Mouse (Mus musculus) neural tube, embryonic 10.5 days (tissue): ENCODE data around the gene Nop2.
A peak's percentile ranks its signal among the peaks of the same experiment; 100 is the strongest.

Source experiments
- DNase-seq: peaks from one replicate; pipeline ENCODE4 v3.0.0-alpha.2; 2017; ENCODE audit warnings: low spot score; ENCODE audit errors: extremely low spot score

Gene Nop2

GRCm38 (mm10) chr6:125170194-125170593, 38.5 kb downstream of the Nop2 start:
- DNase-seq: no peak

GRCm38 (mm10) chr6:125172474-125172873, 40.8 kb downstream of the Nop2 start:
- DNase-seq: no peak

- DNase-seq: no peak
Observed at GRCm38 (mm10) chr6:125173256-125173655, 41.5 kb downstream of the Nop2 start.

DNA sequence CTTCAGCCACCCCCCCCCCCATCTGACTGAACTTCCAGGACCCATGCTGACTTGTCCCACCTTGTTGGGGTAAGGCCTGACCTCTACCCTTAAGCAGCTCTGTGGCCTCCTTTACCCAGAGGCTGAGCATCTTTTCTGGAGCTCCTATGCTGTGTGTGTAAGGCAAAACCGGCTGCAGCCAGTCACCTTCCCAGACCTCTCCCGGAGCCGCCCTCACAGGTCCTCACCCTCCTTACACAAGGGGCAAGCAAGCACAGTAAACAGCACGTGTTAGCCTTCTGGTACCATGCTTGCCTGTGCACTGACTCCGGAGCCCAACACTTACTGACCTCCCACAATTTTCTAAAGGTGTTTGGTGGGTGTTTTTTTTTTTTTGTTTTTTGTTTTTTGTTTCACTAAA, 43.8 kb downstream of the Nop2 start:
- no peak for DNase-seq

GRCm38 (mm10) chr6:125179601-125180000, 47.9 kb downstream of the Nop2 start:
- no peak for DNase-seq

DNA sequence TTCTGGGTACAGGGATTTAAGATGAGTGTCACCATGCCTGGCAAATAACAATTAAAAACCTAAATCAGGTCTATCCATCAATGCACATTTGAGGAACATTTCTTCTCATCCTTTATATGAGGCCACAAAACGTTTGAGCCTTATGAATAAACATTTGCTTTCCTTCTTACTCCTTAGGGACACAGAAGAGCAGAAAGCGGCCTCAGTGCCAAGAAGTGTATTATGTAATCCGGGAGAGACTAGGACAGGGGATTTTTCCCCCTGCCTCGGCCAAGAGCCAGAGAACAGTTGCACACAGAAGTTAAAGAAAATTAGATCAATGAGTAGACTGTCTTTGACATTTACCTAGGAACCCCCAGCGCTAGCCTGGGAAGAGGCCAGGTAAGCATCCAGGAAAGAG, 50.4 kb downstream of the Nop2 start:
- no peak for DNase-seq

DNA sequence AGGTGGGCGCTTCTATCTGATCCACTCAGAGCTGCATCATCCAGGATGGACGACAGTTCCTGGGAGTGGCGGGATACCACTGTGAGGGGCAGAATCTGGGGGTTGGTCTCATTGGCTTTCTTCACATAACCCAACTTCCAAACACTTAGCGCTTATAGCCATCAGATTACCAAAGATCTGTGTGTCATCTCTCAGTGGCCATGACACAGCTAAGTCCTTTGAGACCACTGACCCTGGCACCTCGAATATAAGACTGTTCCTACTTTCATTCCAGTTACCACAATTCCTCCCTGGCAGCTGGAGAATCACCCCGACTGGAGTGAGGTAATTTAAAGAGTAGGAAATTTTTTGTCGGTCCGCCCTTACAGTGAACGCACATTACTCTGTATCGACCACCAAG, 54.5 kb downstream of the Nop2 start:
- no peak for DNase-seq

DNA sequence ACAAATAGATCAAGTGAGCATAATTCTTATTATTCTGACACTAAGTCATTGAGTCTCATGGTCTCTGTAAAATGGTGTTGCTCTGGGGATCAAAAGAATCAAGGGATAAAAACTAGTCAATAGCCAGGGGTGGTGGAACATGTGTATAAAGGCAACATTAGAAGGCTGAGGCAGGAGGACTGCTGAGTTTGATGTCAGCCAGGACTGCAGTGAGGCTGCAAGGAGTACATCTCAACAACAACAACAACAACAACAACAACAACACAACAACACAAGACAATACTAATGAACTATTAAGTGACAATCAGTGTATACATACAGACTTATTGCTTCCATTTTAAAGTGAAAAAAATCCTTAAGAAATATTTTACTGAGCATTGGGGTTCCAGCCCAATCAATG, 59.1 kb downstream of the Nop2 start:
- DNase-seq: no peak

DNA sequence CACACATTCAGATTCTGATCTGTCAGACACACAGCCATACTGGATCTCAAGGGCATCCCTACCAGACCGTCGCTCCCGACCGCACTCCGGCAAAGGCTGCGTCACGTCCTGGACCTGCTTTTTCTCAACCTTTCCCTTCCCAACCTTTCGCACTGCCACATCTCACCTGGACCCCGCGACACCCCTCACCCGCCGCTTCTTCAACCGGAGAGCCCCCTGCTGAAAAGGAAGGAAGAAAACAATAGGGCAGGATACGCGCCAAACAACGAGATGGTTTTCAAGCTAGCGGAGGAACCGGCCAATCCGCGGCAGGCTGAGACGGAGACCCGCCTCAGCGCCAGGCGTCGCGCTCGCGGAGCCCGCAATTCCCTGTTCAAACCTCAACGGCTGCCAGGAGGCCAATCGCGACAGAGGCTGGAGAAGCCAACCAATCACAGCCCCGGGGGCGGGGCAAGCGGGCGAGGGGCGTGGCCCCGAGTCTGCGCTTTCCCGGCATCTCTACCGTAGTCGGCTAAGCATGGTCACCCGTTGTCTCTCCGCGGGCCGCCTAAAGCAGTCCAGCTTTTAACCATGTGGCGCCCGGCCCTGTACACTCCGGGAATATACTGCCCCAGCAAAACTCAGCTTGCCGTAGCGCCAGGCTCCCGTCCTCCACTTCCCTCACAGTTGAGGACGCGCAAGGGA, 59.8 kb downstream of the Nop2 start, which contains the start of the genes Ncapd2 and Mrpl51:
Ncapd2 (minus strand) TSS at position 370 of the 684 bp plus-strand sequence.
Mrpl51 (plus strand) TSS at position 470 of the 684 bp plus-strand sequence.
- peak; percentile 98 for DNase-seq

DNA sequence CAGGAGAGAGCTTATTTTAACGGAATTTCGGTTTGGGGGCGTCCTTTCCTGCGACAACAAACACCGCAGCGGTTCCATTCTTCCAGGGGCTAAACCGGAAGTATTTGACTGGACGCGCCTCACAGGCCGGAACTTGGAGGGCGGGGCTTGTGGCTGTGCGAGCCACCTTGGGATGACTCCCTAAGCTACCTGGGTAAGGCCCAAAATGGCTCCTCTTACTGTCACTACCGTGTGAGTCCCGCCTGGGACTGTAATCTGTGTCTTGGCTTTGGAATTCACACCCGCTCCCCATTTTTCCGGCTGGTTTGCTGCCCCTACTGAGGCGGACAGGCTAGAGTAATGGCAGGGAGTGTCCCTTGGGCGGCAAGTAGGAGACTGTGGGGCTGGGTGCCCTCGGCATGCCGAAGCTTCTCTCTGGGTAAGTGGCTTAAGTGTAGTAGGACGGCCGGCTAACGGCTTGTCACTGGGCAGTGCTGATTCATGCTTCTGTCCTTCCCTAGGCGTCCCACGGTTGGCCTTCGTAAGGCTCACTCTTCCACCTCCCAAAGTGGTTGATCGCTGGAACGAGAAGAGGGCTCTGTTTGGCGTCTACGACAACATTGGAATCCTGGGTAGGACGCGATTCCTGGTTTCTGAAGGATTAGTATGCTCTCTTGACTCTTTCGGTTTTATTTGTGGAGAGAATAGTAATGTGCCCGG, 60.5 kb downstream of the Nop2 start:
- DNase-seq: peak; percentile 92

- no peak for DNase-seq
Observed at GRCm38 (mm10) chr6:125192841-125193240, 61.1 kb downstream of the Nop2 start.

- no peak for DNase-seq
Observed at GRCm38 (mm10) chr6:125193390-125193789, 61.7 kb downstream of the Nop2 start.
